Mouse (Mus musculus) embryo, embryonic 9.5 days (tissue): ENCODE results near the gene Sco1.
A peak's percentile ranks its signal among the peaks of the same experiment; 100 is the strongest.
"Not testable (repeated sequence)": the region's sequence is repeated elsewhere in the genome, so short reads cannot be mapped to it uniquely, and the experiment has no call there.

Experiments used
- DNase-seq: peaks from one replicate; pipeline ENCODE4 v3.0.0-alpha.2; 2017; ENCODE audit errors: extremely low spot score

Gene Sco1

DNA sequence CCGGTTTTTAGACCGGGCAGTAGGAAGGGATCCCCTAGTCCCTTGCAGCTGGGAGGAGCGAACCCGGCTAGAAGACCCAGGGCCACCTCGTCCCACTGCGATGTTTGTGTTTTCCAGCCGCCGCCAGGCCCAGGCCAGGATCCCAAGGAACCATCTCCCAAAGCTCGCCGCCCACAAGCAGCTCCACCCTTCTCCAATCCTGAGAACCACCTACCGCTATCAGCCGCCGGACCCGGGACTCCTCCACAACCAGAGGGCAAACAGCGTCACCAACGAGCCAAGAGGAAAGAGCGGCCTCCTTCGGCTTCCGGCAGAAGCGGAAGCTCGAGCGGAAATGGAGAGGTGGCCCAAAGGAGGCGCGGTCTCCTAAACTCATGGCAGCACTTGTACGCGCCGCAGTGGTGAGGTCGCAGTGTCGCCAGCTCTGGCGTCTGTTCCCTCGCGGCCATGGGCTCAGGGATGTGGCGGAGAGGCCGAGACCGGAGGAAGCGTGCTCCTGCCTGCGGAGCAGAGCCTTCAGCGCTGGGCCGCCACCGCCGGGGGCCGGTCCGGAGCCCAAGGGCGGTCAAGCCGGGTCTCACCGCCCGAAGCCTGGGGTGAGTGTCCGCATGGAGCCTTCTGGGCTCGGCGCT is at the start of gene Sco1, which contains the start of gene Adprm:
Gene Sco1, plus strand, starts transcription at position 350 of the 632 bp plus-strand sequence.
Gene Adprm, minus strand, starts transcription at position 274 of the 632 bp plus-strand sequence.
- DNase-seq = peak; percentile 87

DNA sequence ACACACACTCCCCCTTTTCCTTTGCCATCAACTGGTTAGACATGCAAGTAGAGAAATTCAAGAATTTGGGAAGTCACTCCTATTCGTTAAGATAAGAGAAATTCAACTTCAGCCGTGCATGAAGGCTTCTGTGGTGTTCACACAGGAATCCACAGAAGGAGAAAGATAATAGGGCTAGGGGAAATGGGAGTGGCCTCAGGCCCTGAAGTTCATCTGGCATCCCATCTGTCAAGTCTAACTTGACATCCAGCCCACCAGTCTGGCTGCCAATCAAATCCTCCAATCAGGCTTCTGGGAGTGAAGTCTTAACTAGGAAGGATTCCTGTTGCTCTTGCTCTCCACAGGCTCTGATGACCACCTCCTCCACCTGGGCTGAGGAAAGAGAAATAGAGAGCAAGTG is 49.6 kb upstream of the Sco1 start:
- no peak for DNase-seq

DNA sequence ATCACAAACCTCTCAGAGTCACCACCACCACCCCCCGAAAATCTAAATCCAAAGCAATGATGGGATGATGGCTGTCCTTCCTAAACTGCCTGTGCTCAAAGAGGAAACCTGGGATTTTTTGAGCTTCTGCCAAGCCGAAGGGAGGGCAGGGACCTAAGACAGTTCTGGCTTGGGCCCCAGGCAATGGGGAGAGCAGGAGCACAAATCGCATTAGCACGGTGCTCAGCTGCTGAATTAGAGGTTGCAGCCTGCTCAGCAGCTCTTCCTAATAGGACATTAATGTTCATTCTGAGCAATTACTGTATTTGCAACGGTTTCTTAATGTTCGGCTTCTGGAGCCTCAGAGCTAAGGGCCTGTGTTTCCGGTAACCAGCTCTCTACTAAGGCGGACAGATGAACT is 44.5 kb upstream of the Sco1 start:
- DNase-seq = no peak

DNA sequence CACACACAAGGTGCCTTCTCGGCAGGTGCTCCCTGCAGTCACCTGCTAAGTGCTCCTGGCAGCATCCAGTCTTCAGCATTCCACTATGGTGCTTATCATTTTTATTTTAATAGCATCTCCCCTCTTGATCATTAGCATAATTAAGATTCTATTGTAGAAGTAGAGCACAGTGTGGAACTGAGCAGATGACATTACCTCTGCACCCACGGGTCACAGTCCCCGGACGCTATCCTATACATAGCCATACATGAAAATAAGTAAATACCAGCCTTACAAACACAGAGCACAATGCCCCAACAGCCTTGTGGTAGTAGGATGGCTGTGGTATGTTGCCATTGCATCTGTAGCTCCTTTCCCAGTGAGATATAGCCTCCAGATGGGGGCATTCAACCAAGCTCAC is 43.9 kb upstream of the Sco1 start:
- no peak for DNase-seq

DNA sequence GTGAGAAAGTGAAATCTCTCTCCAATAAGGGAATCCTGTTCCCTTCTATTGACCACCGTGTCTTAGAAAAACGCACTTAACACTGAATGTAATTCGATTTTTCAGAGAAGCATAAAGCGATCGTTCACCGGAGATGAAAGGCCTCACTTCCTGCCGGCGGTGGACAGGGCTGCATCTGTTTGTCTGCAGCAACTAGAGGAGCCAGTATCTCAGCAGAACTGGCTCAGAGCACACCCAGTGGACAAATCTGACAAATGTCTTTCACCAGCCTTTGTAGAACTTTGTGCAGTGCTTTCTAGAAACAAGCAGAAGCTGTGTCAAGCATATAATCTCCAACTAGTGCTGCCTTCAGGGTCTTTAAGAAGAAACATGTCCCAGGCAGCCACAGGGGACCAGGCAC is 42.0 kb upstream of the Sco1 start:
- peak; percentile 38 for DNase-seq

DNA sequence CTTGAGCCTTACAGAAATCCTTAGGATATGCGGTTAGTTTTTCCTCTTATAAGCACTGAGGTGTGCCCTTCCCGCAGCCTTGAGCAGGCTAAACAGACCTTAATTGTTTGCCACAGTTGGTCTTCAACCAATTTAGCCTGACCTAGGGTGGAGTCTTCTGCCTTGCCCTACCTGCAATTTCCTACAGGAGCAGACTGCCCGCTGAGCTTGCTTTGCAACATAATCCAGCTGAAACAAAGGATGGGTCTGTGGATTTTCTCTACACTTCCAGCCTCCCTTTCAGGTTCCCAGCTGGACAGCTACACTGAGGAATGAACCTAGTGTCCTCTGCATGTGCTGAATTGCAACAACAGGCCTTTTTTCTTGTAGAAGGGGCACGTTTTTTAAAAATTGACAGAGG is 40.8 kb upstream of the Sco1 start:
- no peak for DNase-seq

DNA sequence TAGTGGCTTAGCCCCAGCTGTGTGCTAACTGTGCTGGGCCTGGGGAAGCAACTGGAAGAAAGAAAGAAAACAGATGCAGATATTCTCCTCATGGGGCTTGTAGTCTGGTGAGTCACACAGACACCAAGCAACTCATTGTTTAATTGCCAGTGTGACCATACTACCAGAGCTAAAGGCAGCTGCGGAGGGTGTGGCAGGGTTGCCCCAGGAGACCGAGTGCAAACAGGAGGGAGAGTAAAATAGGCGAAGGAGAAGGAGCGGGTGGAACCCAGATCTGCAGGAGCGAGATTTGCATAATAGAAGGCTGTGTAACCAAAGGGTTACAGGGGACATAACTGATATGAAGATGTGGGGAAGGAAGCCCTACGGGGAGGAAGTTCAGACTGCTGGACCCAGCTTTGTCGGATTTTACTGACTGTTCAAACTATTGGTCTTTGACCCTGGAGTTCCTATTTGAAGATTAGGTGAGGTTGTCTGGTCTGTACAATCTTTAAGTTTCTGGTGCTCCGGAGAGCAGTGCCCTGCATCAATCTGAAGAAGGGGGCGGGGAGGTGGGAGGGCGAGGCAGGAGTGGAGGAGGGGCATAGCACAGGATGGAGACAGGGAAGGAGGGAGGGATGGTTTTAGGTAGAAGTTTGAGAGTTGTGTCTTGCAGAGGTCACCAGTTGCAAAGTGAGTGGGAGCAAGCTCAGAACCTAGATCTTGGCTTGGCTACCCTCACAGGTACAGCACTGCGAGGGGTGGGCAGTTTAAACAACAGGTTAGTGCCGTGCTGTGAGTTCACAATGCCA is 34.5 kb upstream of the Sco1 start:
- DNase-seq = no peak

DNA sequence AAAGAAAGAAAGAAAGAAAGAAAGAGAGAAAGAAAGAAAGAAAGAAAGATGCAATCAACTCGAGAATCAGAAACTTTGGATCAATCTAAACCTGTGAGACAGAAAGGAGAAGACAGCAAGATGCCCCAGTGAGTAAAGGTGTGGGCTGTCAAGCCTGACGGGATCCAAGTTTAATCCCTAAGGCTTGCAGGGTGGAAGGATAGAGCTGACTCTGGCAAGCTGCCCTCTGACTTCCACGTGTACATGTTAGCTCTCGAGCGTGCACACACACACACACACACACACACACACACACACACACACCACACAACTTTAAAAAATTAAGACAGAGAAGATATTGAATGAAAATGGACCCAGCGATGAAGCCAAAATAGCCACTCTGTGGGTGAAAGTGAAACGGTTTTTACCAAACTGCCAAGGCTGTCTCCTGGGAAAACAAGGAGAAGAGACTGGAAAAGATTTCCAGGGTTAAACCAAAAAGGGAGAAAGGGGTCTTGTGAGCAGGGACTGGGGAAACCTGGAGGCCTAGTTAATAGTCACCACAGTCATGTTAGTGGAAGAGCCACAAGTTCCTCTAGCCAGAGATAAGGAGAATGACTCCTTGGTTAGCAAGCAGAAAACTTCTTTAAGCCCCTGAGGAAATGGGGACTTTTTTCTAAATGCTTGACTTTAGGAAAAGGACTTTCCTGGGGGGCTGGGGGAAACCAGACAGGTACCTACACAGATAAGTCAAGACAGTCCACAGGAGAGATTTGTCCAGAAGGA is 32.6 kb upstream of the Sco1 start:
- DNase-seq = no peak

DNA sequence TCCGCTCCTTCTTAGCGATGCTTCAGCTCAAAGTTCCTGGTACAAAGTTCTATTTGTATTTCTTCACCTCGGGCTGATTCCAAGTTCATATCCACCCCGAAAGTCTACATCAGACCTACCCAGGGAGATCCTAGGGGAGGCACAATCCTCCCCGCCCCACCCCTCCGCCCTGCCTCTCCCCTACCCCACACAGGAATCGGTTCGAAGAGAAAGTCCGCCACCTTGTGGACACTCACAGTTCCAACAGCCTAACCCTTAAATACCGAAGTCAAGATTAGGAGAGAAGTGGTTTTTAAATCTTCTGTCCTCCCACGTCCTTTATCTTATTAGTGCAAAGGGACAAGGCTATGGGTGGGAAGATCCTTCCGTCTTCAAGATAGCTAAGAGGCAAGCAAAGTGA is 31.5 kb upstream of the Sco1 start:
- DNase-seq = peak; percentile 74

DNA sequence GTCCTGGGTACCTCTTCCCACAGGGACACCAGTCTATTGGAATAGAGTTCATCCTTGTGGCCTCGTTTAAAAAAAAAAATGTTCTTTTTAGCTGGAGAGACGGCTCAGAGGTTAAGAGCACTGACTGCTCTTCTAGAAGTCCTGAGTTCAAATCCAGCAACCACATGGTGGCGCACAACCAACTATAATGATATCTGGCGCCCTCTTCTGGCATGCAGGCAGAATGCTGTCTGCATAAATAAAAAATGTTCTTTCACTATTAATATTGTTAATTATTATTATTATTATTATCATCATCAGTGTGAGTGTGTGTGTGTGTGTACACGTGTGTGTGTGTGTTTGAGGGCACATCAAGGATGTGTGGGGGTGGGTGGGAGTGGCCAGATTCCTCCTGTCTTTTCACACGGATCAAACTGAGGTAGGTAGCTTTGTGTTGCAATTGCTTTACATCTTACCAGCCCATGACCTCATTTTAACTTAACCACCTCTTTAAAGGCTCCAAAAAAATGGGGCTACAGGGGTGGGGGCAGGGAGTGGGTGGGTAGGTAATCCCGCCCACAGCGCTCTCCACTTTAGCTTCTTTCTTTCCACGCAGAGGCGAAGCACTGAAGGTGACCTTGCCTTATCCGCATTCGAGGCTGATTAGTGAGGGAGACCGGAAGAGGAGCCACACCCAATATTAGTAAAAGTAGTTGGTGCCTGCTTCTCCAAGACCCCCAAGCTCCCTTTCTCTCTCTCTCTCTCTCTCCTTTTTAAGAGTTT is 29.9 kb upstream of the Sco1 start:
- no peak for DNase-seq

DNA sequence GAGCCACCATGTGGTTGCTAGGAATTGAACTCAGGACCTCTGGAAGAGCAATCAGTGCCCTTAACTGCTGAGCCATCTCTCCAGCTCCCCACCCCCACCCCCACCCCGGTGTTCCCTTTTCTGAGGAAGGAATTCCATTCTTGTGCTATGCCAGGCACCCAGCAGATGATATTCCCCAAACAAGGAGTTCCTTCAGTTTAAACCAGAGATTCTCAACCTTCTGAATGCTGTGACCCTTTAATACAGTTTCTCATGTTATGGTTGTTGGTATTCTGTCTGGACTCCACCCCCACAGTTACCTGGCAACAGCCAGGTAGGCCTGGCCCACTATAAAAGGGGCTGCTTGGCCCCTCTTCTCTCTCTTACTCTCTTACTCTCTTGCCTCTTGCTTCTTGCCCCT is 29.3 kb upstream of the Sco1 start:
- not testable (repeated sequence) for DNase-seq

DNA sequence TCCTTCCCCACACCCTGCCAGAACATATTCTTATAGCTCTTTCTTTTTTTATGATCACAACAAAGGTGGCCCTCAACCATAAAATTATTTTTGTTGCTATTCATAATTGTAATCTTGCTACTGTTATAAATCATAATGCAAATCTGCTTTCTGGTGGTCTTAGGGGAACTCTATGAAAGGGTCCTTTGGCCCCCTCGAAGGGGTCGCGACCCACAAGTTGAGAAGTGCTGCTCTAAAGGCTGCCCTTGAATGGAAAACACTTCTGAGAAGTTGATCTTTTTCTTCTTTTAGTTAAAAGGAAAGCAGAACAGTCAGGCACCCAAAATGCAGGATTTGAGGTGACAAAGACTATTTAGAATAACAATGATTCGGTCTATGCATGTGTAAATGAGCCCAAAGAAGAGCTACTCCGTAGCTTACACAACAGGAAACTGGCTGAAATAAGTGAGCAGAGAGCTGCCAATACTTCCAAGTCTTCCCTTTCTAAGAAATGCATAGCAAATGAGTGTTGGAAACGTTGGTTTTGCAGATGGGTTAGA is 28.6 kb upstream of the Sco1 start:
- DNase-seq = no peak

DNA sequence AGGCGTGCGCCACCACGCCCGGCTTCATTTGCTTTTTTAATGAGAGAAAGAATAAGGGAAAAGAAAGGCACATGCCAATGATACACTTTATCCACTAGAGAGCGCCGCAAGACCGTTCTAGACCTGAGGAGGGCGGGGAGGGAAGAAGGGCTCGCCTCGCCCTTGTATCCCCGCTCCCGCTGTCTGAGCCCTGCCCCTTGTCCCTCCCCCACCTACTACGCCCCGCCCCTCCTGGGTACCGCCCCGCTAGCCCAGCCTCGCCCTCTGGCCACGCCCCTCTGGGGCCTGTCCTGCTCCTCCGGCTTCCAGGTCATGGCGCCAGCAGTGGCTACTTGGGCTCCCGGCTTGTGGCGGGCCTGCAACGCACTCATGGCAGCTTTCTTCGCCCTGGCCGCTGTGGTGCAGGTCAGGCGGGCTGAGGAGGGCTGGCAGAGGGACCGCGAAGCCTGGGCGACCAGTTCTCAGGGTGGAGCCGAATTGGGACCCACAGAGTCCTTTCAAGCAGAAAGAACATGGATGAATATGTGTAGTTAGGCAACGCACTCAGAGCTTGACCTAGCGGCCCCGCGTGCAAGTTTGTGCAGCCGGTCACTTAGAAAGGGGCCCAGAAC is 27.5 kb upstream of the Sco1 start, which contains the start of gene Tmem220:
Gene Tmem220, plus strand, starts transcription at position 288 of the 611 bp plus-strand sequence.
- DNase-seq = peak; percentile 99

DNA sequence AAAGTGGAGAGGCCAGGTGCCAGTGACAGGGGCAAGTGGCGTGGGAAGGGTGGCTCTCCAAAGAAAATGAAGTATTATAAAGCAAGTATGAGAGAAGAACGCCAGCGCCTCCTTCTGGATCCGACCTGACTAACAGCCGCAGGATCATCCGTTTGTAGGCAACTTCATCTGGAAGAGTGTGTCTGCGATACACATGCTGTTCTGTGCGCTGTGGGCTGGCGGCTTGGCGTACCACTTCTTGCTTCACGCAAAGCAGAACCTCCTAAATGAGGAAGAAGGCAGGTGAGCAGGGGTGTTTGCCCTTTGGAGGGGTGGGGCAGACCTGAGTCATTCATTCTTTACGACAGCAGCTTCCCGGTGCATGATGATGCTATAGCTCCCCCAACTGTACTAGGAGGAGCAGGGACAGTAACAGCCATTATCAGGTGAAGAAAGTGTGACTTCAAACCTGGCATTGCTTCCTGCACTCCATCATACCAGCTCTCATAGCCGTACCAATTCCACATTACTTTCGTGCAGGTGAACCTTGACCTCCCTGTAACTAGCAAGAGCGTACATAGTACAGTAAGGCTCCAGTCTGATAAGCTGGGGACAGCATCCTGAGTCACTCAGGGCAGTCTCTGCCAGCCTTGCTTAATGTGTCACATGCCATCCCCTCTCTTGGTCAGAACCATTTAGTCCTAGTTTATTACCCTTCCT is 21.4 kb upstream of the Sco1 start:
- DNase-seq = no peak

DNA sequence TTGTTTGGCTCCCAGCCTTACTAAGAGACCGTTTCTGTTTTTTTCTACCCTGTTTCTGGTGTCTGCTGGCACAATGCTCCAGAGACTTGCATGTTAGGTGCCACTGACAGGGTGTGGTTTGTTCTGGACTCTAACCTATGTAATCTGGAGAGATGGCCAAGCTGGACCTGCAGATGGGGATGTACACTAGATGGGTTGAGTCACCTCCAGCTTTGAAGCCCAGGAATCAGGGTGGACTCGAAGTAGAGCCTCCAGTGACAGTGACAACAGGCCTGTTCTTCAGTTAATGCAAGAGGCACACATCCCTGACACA is 20.9 kb upstream of the Sco1 start:
- DNase-seq = no peak

DNA sequence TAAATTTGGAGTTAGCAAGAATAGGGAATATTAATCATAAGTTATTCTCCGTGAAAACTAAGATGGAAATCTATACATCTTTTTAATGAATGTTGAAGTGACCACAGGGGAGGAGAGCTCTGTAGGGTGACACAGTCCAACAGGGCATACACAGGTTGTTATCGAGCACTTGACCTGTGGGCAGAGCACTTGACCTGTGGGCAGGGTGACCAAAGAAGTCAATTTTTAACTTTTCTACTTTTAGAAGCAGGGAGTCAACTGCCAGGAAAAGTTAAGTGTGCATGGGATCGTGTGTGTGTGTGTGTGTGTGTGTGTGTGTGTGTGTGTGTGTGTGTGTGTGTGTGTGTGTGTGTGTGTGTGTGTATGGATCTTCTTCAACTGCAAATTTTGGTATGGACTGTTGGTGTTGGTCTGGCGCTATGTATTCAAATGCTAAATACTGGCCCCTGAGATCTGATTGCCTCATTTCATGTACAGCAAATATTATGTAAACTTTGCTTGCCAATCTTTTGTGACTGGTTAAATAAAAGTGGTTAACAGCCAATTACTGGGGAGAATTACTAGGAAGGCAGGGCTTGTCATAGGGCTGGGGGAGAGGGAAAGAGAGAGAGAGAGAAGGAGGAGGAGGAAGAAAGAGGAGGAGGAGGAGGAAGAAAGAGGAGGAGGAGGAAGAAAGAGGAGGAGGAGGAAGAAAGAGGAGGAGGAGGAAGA is 17.5 kb upstream of the Sco1 start:
- no peak for DNase-seq

DNA sequence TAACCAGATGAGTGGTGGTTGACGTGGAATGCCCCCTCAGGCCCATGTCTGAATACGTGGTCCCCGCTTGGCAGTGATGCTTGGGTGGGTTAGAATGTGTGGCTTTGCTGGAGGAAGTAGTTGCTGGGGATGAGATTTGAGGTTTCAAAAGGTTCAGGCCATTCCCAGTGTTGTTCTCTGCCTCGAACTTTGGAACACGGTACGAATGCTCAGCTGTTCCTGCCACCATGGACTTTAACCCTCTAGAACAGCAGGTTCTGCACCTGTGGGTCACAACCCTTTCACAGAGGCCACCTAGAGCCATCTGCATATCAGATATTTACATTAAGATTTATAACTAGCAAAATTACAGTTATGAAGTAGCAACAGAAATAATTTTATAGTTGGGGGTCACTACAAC is 16.2 kb upstream of the Sco1 start:
- no peak for DNase-seq

DNA sequence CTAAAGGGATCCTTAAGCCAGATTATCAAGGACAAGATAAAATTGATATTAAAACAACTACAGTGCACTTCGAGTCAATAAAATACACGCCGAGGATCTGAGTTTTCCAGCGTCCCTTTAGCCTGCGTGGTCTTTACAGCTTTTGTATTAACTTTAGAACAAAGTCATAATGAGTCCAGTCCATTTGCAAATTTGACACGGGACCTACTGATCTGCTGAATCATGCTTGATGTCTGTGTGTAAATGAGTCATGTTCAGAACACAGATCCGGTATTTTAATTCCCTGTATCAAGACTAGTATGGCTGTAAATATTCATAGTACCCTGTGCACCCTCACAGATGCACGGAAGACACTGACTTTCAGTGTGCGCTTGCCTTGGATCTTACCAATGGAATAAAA is 15.6 kb upstream of the Sco1 start:
- no peak for DNase-seq

DNA sequence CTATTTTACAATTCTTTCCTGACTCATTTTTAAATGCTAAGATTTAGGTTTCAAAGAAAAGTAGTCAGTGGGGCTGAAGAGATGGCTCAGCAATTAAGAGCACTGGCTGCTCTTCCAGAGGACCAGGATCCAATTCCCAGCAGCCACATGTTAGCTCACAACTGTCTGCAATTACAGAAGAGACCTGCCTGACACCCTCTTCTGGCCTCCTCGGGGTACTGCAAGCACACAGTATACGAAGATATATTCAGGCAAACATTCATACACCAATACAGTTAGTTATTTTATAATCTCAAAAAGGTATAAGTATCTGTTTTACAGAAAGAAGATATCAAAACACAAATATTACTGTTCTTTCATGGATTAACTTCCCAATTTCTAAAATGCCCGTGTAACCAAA is 12.7 kb upstream of the Sco1 start:
- no peak for DNase-seq

DNA sequence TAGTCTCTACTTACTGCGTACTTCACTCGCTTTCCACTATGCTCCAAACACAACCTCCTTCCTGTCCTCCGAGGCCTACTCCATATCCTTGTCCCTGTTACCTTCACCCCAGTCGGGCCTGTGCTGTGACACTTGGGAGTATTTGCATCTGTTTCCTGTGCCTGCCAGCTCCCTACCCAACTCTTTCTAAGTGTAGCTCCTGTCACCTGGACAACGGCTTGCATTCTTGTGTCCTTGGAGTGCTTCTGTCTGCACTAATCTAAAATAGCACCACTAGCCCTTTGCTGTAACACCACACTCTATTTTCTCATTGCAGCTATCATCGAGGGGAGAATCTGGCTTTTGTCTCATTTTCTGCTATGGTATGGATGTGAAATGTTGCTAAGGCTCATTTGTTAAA is 12.0 kb upstream of the Sco1 start:
- DNase-seq = no peak
